Mouse (Mus musculus) heart, postnatal 0 days (tissue): ENCODE measurements around the gene Gm27029. TPM values are rescaled to one million over a fixed set of nuclear protein-coding genes. Genes with fewer than 3 reads are reported as not detected.
"Not testable (repeated sequence)": the region's sequence is repeated elsewhere in the genome, so short reads cannot be mapped to it uniquely, and the experiment has no call there.

Experiments
- ATAC-seq: fragments of 200-750 bp; cut with Nextera tagmentation; 2 replicates; pipeline ENCODE4 v1.8.0; 2017; ENCODE audit warnings: low read depth, moderate number of reproducible peaks, moderate library complexity; ENCODE audit not compliant: insufficient read depth
- DNase-seq: peaks from one replicate; pipeline ENCODE4 v3.0.0-alpha.2; 2016; ENCODE audit warnings: low spot score
- H3K27ac ChIP-seq: fragments of 300-500 bp; sonication (generic); 2 replicates; pipeline ENCODE4 v1.5.1; 2014; ENCODE audit warnings: low read depth, mild to moderate bottlenecking
- H3K27me3 ChIP-seq: fragments of 300-500 bp; sonication (generic); 2 replicates; pipeline ENCODE4 v1.6.1; 2014; ENCODE audit warnings: low read length, mixed read lengths; ENCODE audit not compliant: control insufficient read depth, insufficient read depth
- H3K36me3 ChIP-seq: fragments of 300-500 bp; sonication (generic); replicated peaks from 2 replicates; pipeline ENCODE4 v1.6.1; 2014; ENCODE audit warnings: low read length, mixed read lengths; ENCODE audit not compliant: control insufficient read depth, insufficient read depth
- H3K4me1 ChIP-seq: fragments of 300-500 bp; sonication (generic); 2 replicates; pipeline ENCODE4 v1.6.1; 2014; ENCODE audit warnings: antibody characterized with exemption; ENCODE audit not compliant: control insufficient read depth, insufficient read depth
- H3K4me2 ChIP-seq: fragments of 300-500 bp; sonication (generic); 2 replicates; pipeline ENCODE4 v1.6.1; 2014; ENCODE audit warnings: low read depth, mild to moderate bottlenecking, low read length, moderate library complexity
- H3K4me3 ChIP-seq: fragments of 300-500 bp; sonication (generic); 2 replicates; pipeline ENCODE4 v1.5.1; 2014; ENCODE audit warnings: low read depth, low read length
- H3K9ac ChIP-seq: fragments of 300-500 bp; sonication (generic); replicated peaks from 2 replicates; pipeline ENCODE4 v1.6.1; 2014; ENCODE audit warnings: low read depth, low read length, mixed read lengths
- H3K9me3 ChIP-seq: fragments of 300-500 bp; sonication (generic); replicated peaks from 2 replicates; pipeline ENCODE4 v1.6.1; 2016; ENCODE audit warnings: low read length; ENCODE audit not compliant: control insufficient read depth
- CTCF ChIP-seq: IDR thresholded peaks from 2 replicates; pipeline ENCODE4 v1.5.1; 2016; ENCODE audit warnings: antibody characterized with exemption, control low read depth, low read depth
- EP300 ChIP-seq: IDR thresholded peaks from 2 replicates; pipeline ENCODE4 v1.6.1; 2016; ENCODE audit warnings: antibody characterized with exemption, low read depth
- WGBS: fragments of 180-500 bp; shearing (Covaris S2); extraction: QIAGEN DNeasy Blood & Tissue Kit; methylation state at CpG from one replicate; pipeline ENCODE4 v1.1.7; 2014; 5-methylcytosine and 5-hydroxymethylcytosine counted together
- polyA plus RNA-seq: library from polyadenylated mRNA; unstranded; fragments of >200 nt; fragmentation: Nextera tagmentation; extraction: Ambion mirVana; gene quantifications from 2 replicates; pipeline ENCODE4 v1.2.1, GENCODE M21; 2015
- total RNA-seq: library from RNA; depleted of rRNA; stranded (reverse); fragments of >200 nt; gene quantifications from 2 replicates; pipeline ENCODE4 v1.2.3, GENCODE M21; 2014; ENCODE audit warnings: low replicate concordance

The Gm27029 gene
- total and polyA plus RNA-seq, 2 experiments from 2014 or later, result 3.7 to 7.3 TPM

DNA sequence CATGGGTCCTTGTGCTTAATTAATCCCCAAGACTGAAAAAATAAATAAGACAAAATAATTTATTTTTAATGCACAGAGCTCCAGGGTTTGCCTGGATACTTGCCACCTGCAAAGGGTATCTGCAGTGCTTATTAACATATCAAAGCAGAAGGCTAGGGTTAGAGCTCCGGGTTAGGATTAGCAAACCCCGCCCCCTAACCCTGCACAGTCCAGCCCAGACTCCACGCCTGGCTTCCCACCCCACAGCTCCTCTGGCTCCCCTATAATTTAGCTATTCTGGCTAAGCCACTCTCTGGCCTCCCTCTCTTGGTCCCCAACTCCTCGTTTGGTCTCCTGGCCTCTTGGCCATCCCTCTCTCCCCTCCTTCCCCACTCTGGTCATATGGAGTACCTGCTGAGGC, 42.8 kb downstream of the Gm27029 start:
- DNase-seq (no peak), ATAC-seq (no peak)
- WGBS, result 31% methylated on average over 4 of the region's 4 CpGs
- TF ChIP-seq EP300 (no peak), CTCF (no peak)
- Histone ChIP-seq H3K27me3 (no peaks in the 10 kb centered on the region), H3K9ac (no peak overlapping the region), H3K27ac (no peak overlapping the region), H3K9me3 (no peaks in the 10 kb centered on the region), H3K4me1 (no peaks in the 10 kb centered on the region), H3K4me3 (no peak overlapping the region), H3K4me2 (no peak overlapping the region), H3K36me3 (no peaks in the 10 kb centered on the region)

DNA sequence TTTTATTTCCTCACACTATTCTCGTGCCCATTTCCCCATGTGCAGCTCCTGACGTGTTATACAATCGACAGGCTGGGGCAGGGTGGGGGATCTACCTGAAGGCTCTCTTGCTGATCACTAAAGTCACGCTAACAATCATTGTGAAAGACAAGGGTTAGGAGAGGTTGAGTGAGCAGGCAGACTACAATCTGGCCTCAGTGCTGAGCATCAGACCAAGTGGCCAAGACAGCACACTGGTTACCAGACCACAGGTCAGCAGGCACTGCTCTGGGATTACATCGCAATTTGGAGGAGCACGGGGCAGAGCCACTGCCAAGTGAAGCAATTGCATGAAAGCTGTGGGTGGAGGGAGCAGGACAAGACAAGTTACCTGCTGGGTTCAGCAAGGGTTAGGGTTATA, 45.7 kb downstream of the Gm27029 start:
- no peak for TF ChIP-seq CTCF
- no peak for TF ChIP-seq EP300
- ATAC-seq, result no peak

DNA sequence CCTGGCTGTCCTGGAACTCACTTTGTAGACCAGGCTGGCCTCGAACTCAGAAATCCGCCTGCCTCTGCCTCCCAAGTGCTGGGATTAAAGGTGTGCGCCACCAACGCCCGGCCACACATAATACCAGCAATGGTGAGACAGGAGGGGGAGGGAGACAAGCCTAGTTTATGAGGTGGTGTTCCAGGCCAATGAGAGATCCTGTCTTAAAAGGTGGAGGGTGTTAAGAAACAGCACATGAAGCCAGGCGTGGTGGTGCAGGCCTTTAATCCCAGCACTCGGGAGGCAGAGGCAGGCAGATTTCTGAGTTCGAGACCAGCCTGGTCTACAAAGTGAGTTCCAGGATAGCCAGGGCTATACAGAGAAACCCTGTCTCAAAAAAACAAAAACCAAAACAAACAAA, 46.4 kb downstream of the Gm27029 start:
- H3K27ac ChIP-seq, H3K9ac ChIP-seq, H3K4me2 ChIP-seq, H3K27me3 ChIP-seq, H3K4me3 ChIP-seq, DNase-seq, H3K36me3 ChIP-seq, H3K9me3 ChIP-seq, H3K4me1 ChIP-seq, ATAC-seq: not testable (repeated sequence)
- 87% methylated on average over 8 of the region's 8 CpGs for WGBS

More for the DNA sequence above, 45.7 kb downstream of the Gm27029 start:
- Histone ChIP-seq H3K27me3 (no peaks in the 10 kb centered on the region), H3K4me2 (no peak overlapping the region), H3K36me3 (no peaks in the 10 kb centered on the region), H3K27ac (no peak overlapping the region), H3K9me3 (no peaks in the 10 kb centered on the region), H3K9ac (no peak overlapping the region), H3K4me3 (no peak overlapping the region), H3K4me1 (no peaks in the 10 kb centered on the region)
- DNase-seq, result no peak
- WGBS, result 73% methylated on average over 6 of the region's 6 CpGs

DNA sequence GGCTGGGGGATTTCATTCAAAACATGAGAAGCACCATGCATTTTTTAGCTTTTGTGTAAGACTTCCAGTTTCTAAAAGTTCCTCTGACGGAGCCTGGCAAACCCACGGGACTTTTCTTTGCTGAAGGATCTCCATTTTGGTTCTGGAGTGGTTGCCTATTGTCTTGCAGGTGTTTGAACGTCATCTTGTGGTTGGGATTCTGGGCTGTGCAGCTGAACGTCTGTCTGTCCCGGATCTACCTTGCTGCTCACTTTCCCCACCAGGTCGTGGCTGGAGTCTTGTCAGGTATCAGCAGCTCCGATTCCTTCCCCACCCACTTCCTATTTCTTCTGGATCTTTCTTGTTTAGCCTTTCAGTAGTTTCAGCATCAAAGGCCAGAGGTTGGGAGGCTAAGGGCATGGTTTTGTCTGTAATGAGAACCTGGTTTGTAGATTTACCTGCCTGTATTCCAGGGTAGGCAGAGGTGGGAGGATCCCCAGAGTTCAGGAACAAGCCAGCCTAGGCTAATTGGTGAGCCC, 50.1 kb downstream of the Gm27029 start:
- Histone ChIP-seq H3K36me3 (no peaks in the 10 kb centered on the region), H3K27me3 (no peaks in the 10 kb centered on the region), H3K4me2 (no peak overlapping the region), H3K9ac (no peak overlapping the region), H3K9me3 (no peaks in the 10 kb centered on the region), H3K27ac (no peak overlapping the region), H3K4me1 (no peaks in the 10 kb centered on the region), H3K4me3 (no peak overlapping the region)
- ATAC-seq, result no peak
- WGBS, result 56% methylated on average over 7 of the region's 7 CpGs
- DNase-seq, result no peak
- TF ChIP-seq EP300 (no peak), CTCF (no peak)

DNA sequence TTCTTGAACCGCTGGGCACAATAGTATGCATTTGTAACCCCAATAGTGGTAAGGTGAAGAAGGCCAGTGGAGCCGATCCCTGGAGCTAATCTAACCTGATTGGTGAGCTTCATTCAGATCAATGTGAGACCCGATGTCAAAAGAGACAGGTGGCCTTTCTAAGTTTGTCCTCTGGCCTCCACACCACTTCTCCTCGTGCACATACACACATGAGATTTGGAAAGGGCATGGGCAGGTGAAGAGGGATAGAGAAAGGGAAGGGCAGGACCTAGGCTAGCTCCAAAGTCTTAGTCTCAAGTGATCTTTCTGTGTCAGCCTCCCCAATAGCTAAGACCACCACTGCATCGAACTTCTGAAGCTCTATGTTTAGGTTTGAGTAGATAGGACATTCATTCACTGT, 54.5 kb downstream of the Gm27029 start:
- no peaks in the 10 kb centered on the region for H3K4me1 ChIP-seq
- no peak overlapping the region for H3K4me2 ChIP-seq
- no peak for ATAC-seq
- H3K27ac ChIP-seq, result no peak overlapping the region
- no peak overlapping the region for H3K9ac ChIP-seq
- no peaks in the 10 kb centered on the region for H3K27me3 ChIP-seq
- WGBS, result 65% methylated on average over 5 of the region's 5 CpGs
- TF ChIP-seq EP300, result no peak
- no peak for TF ChIP-seq CTCF
- H3K9me3 ChIP-seq, result no peaks in the 10 kb centered on the region
- H3K4me3 ChIP-seq, result no peak overlapping the region
- DNase-seq, result no peak
- no peaks in the 10 kb centered on the region for H3K36me3 ChIP-seq

DNA sequence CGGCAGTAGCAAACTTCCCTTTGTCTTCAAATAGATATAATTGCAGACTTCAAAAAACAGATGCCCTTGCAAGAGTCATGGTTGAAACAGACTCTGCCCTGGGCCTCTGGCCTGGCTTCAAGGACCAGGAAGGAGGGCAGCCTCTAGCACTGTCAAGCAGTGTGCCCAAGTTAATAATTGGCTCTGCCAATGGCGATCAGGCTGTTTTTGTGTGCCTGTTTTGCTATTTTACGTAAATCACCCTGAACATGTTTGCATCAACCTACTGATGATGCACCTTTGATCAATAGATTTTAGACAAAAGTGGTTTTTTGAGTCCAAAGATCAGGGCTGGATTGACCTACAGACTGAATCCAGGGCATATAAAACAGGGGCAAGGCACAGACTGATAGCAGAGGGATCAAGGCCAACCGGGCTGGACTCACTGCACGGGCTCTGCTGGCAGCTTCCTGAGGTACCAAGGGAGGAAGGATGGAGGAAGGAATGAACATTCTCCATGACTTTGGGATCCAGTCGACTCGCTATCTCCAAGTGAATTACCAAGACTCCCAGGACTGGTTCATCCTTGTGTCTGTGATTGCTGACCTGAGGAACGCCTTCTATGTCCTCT, 57.2 kb downstream of the Gm27029 start, which contains the start of gene G6pc:
Gene G6pc, plus strand, starts transcription at position 236 of the 610 bp plus-strand sequence.
- no peak for ATAC-seq
- no peak within 1 kb of the TSS for H3K9ac ChIP-seq

More for the DNA sequence above, 57.2 kb downstream of the Gm27029 start, which contains the start of gene G6pc:
- Histone ChIP-seq H3K27ac (no peak within 1 kb of the TSS), H3K27me3 (no peaks in the 10 kb centered on the region), H3K36me3 (no peaks in the 10 kb centered on the region), H3K9me3 (no peaks in the 10 kb centered on the region), H3K4me3 (no peak within 1 kb of the TSS), H3K4me2 (no peak within 1 kb of the TSS), H3K4me1 (no peaks in the 10 kb centered on the region)
- WGBS, result 70% methylated on average over 8 of the region's 8 CpGs
- no peak for TF ChIP-seq CTCF
- TF ChIP-seq EP300, result no peak
- no peak for DNase-seq
